Mouse (Mus musculus): ENCODE data around the gene Chchd5. TPM values are rescaled to one million over a fixed set of nuclear protein-coding genes. Genes with fewer than 3 reads are reported as not detected.

Gene Chchd5
- polyA plus RNA-seq, 2 experiments = 9.1 to 9.2 TPM

- H3K27me3 ChIP-seq (ENCODE audit: control insufficient read depth, insufficient read depth, low read length) = no peaks in the 10 kb centered on the region
- peaks cover 0 to 5% of the 10 kb centered on the region in 2 experiments; a peak in 1 of 4 replicates for H3K4me1 ChIP-seq (replicated peaks; ENCODE audit: control insufficient read depth in 2 of 2, insufficient read depth in 2 of 2, low read length in 1 of 2)
- H3K4me2 ChIP-seq (ENCODE audit: low read depth) = no peak overlapping the region
- no peaks in the 10 kb centered on the region for H3K9me3 ChIP-seq (ENCODE audit: control insufficient read depth, low read length)
- TF ChIP-seq EP300 (IDR thresholded peaks at IDR 0.05; ENCODE audit: low read depth) (no peak), CTCF (IDR thresholded peaks at IDR 0.05; ENCODE audit: low read depth) (no peak)
- no peak for DNase-seq (ENCODE audit: low read depth in 3 of 3, low spot score in 3 of 3)
- WGBS (ENCODE audit: insufficient replicate concordance) = 57% methylated on average over 10 of the region's 10 CpGs
- no peak overlapping the region for H3K4me3 ChIP-seq (ENCODE audit: insufficient read depth in 1 of 2, low read depth in 2 of 2, low read length in 2 of 2)
- no peak overlapping the region; the same call in 1 of the 2 replicates for H3K9ac ChIP-seq (replicated peaks)
- H3K27ac ChIP-seq = no peak overlapping the region
- no peak for ATAC-seq (ENCODE audit: insufficient read depth)
- no peaks in the 10 kb centered on the region for H3K36me3 ChIP-seq (replicated peaks; ENCODE audit: control insufficient read depth, insufficient read depth, low read depth)
Observed at GRCm38 (mm10) chr2:129173386-129173785, 43.9 kb downstream of the Chchd5 start.

- no peaks in the 10 kb centered on the region for H3K9me3 ChIP-seq (ENCODE audit: control insufficient read depth, low read length)
- H3K27me3 ChIP-seq (ENCODE audit: control insufficient read depth, insufficient read depth, low read length) = no peaks in the 10 kb centered on the region
- no peak overlapping the region for H3K9ac ChIP-seq (replicated peaks)
- WGBS (ENCODE audit: insufficient replicate concordance) = 41% methylated on average over 7 of the region's 7 CpGs
- H3K36me3 ChIP-seq (replicated peaks; ENCODE audit: control insufficient read depth, insufficient read depth, low read depth) = no peaks in the 10 kb centered on the region
- H3K4me2 ChIP-seq (ENCODE audit: low read depth) = no peak overlapping the region
- ATAC-seq (ENCODE audit: insufficient read depth) = no peak
- H3K4me3 ChIP-seq (ENCODE audit: insufficient read depth in 1 of 2, low read depth in 2 of 2, low read length in 2 of 2) = no peak overlapping the region
- TF ChIP-seq CTCF (IDR thresholded peaks at IDR 0.05; ENCODE audit: low read depth) = peak; percentile 89
- no peak for TF ChIP-seq EP300 (IDR thresholded peaks at IDR 0.05; ENCODE audit: low read depth)
- peaks cover 0 to 7% of the 10 kb centered on the region in 2 experiments; a peak in 1 of 4 replicates for H3K4me1 ChIP-seq (replicated peaks; ENCODE audit: control insufficient read depth in 2 of 2, insufficient read depth in 2 of 2, low read length in 1 of 2)
- DNase-seq (ENCODE audit: low read depth in 3 of 3, low spot score in 3 of 3) = no peak
- no peak overlapping the region for H3K27ac ChIP-seq
Observed at GRCm38 (mm10) chr2:129174474-129174873, 45.0 kb downstream of the Chchd5 start.

DNA sequence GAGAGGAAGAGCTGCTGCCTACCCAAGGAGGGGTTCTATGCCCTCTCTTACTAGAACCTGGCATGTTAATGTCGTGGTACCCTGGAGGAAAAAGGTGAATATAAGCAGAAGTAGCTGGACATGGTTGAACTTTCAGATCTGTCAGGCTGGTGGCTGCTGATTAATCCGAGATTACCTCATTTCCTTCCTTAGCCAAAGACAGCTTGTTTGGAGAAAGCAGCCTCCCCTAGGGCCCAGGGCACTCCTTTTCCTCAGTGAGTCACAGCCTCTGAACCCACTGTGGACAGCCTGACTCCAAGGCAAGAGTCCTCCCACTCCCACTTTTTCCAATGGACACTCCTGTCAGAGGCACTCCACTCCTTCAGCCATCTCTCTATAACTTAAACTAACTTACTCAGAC, 46.1 kb downstream of the Chchd5 start:
- peaks cover 0 to 7% of the 10 kb centered on the region in 2 experiments; a peak in 1 of 4 replicates for H3K4me1 ChIP-seq (replicated peaks; ENCODE audit: control insufficient read depth in 2 of 2, insufficient read depth in 2 of 2, low read length in 1 of 2)
- H3K4me2 ChIP-seq (ENCODE audit: low read depth) = no peak overlapping the region
- DNase-seq (ENCODE audit: low read depth in 3 of 3, low spot score in 3 of 3) = no peak
- TF ChIP-seq EP300 (IDR thresholded peaks at IDR 0.05; ENCODE audit: low read depth) (no peak), CTCF (IDR thresholded peaks at IDR 0.05; ENCODE audit: low read depth) (no peak)
- no peak overlapping the region for H3K27ac ChIP-seq
- no peaks in the 10 kb centered on the region for H3K9me3 ChIP-seq (ENCODE audit: control insufficient read depth, low read length)
- no peaks in the 10 kb centered on the region for H3K27me3 ChIP-seq (ENCODE audit: control insufficient read depth, insufficient read depth, low read length)
- WGBS (ENCODE audit: insufficient replicate concordance) = 9% methylated on average over 2 of the region's 2 CpGs
- H3K4me3 ChIP-seq (ENCODE audit: insufficient read depth in 1 of 2, low read depth in 2 of 2, low read length in 2 of 2) = no peak overlapping the region
- H3K36me3 ChIP-seq (replicated peaks; ENCODE audit: control insufficient read depth, insufficient read depth, low read depth) = no peaks in the 10 kb centered on the region
- 0 out of 2 replicates have a peak, but pooled peaks have one; percentile 5 for ATAC-seq (ENCODE audit: insufficient read depth)
- H3K9ac ChIP-seq (replicated peaks) = no peak overlapping the region

GRCm38 (mm10) chr2:129176676-129177420, 47.3 kb downstream of the Chchd5 start:
- H3K4me2 ChIP-seq (ENCODE audit: low read depth) = no peak overlapping the region
- DNase-seq (ENCODE audit: low read depth in 3 of 3, low spot score in 3 of 3) (no peak), ATAC-seq (ENCODE audit: insufficient read depth) (no peak)
- TF ChIP-seq CTCF (IDR thresholded peaks at IDR 0.05; ENCODE audit: low read depth) (no peak), EP300 (IDR thresholded peaks at IDR 0.05; ENCODE audit: low read depth) (no peak)
- H3K4me1 ChIP-seq (replicated peaks; ENCODE audit: control insufficient read depth in 2 of 2, insufficient read depth in 2 of 2, low read length in 1 of 2) = peaks cover 0 to 7% of the 10 kb centered on the region in 2 experiments; a peak in 1 of 4 replicates
- H3K9me3 ChIP-seq (ENCODE audit: control insufficient read depth, low read length) = no peaks in the 10 kb centered on the region
- H3K4me3 ChIP-seq (ENCODE audit: insufficient read depth in 1 of 2, low read depth in 2 of 2, low read length in 2 of 2) = no peak overlapping the region
- H3K36me3 ChIP-seq (replicated peaks; ENCODE audit: control insufficient read depth, insufficient read depth, low read depth) = no peaks in the 10 kb centered on the region
- H3K27me3 ChIP-seq (ENCODE audit: control insufficient read depth, insufficient read depth, low read length) = no peaks in the 10 kb centered on the region
- 56% methylated on average over 12 of the region's 12 CpGs for WGBS (ENCODE audit: insufficient replicate concordance)
- H3K27ac ChIP-seq = no peak overlapping the region
- H3K9ac ChIP-seq (replicated peaks) = no peak overlapping the region

DNA sequence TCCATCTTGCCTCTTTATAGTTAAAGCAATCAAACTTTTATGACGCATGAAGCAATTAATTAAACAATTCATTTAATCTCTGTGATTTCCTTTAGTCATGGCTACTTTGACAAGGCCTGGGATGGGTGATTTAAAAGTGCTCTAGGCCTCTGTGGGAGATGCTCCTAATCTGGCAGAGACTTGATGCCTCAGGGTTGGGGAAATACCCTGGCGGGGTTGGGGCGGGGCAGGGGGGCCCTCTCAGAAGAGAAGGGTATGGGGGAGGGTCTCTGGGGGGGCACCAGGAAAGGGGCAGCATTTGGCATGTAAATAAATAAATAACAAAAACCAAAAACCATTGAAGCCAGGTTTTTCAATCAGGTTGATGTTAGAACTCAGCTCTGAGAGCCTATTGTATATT, 48.2 kb downstream of the Chchd5 start:
- Histone ChIP-seq H3K4me2 (ENCODE audit: low read depth) (no peak overlapping the region), H3K27me3 (ENCODE audit: control insufficient read depth, insufficient read depth, low read length) (no peaks in the 10 kb centered on the region), H3K9ac (replicated peaks) (no peak overlapping the region), H3K27ac (no peak overlapping the region), H3K9me3 (ENCODE audit: control insufficient read depth, low read length) (no peaks in the 10 kb centered on the region), H3K4me3 (ENCODE audit: insufficient read depth in 1 of 2, low read depth in 2 of 2, low read length in 2 of 2) (no peak overlapping the region), H3K36me3 (replicated peaks; ENCODE audit: control insufficient read depth, insufficient read depth, low read depth) (no peaks in the 10 kb centered on the region), H3K4me1 (replicated peaks; ENCODE audit: control insufficient read depth in 2 of 2, insufficient read depth in 2 of 2, low read length in 1 of 2) (peaks cover 0 to 13% of the 10 kb centered on the region in 2 experiments; a peak in 2 of 4 replicates)
- ATAC-seq (ENCODE audit: insufficient read depth) = no peak
- 52% methylated on average over 3 of the region's 3 CpGs for WGBS (ENCODE audit: insufficient replicate concordance)
- no peak for TF ChIP-seq CTCF (IDR thresholded peaks at IDR 0.05; ENCODE audit: low read depth)
- TF ChIP-seq EP300 (IDR thresholded peaks at IDR 0.05; ENCODE audit: low read depth) = no peak
- no peak for DNase-seq (ENCODE audit: low read depth in 3 of 3, low spot score in 3 of 3)

Data from liver, embryonic 14.5 days (tissue).